Mouse (Mus musculus) c-Kit-positive CD71-negative TER-119-negative erythroid progenitor cells, embryonic 14.5 days (primary cell): ENCODE data around the gene Psg25.
"Not testable (repeated sequence)": the region's sequence is repeated elsewhere in the genome, so short reads cannot be mapped to it uniquely, and the experiment has no call there.

Source experiments
- DNase-seq: peaks from one replicate; pipeline ENCODE4 v3.0.0-alpha.2; 2013; ENCODE audit warnings: low read depth

Gene Psg25

GRCm38 (mm10) chr7:18532169-18532568, at the start of gene Psg25:
Gene Psg25, minus strand, starts transcription at chr7:18532269.
- DNase-seq = no peak

- no peak for DNase-seq
These were observed 35.1 kb upstream of the Psg25 start, which contains the start of gene Psg27 for GRCm38 (mm10) chr7:18567205-18567604. Gene Psg27, minus strand, starts transcription at chr7:18567305.

- no peak for DNase-seq
These were observed 27.8 kb upstream of the Psg25 start for GRCm38 (mm10) chr7:18559850-18560249.

- not testable (repeated sequence) for DNase-seq
These were observed 23.7 kb upstream of the Psg25 start for GRCm38 (mm10) chr7:18555751-18556150.

- no peak for DNase-seq
These were observed 1.4 kb upstream of the Psg25 start for GRCm38 (mm10) chr7:18533420-18533819.

DNA sequence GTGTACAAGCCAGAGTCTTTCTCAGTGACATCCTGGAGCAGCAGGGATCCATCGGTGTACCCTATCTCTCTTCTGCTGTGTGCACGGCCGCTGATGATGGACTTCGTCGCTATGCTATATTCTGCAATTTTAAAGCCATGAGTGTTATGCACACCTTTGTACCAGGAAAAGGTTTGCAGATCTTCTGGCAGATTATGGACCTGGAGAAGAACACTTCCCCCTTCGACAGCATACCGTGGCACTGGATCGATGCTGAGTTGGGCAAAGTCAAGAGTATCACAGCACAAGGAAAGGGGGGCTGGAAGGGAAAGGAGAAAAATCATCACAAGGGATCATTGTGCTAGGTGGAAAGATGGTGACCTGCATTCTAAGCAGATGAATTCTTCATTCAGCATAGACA, 7.4 kb downstream of the Psg25 start:
- no peak for DNase-seq

DNA sequence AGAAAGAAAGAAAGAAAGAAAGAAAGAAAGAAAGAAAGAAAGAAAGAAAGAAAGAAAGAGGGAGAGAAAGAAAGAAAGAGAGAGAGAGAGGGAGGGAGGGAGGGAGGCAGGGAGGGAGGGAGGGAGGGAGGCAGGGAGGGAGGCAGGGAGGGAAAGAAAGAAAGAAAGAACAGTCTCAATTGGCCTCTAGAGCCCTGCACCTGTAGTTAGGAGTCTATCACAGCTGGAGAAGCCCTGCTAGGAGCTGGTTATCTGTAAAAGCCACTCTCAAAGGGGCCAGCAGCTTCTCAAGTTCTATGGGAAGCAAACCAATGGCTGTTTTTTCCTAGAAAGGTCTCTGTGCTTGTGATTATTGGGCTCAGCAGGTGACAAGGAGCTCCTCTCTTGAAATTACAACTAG, 19.2 kb downstream of the Psg25 start:
- not testable (repeated sequence) for DNase-seq

DNA sequence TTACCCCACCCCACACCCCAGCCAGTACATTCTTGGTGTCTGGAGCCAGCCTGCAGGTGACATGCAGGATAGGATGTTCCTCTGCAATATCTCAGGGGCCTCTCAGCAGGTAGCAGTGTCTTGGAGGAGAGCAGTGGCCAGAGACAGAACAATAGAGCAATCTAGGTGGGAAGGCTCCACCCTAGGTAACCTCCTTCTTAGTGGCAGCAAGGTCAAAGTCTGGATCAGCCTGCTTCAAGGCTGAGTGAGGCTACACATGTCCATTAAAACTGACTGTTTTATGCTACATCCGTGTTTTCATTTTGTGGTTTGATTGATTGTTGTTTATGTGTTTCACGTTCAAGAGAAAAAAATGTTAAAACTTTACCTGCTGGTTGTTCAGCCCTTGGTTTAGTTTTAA, 19.7 kb downstream of the Psg25 start:
- not testable (repeated sequence) for DNase-seq

DNA sequence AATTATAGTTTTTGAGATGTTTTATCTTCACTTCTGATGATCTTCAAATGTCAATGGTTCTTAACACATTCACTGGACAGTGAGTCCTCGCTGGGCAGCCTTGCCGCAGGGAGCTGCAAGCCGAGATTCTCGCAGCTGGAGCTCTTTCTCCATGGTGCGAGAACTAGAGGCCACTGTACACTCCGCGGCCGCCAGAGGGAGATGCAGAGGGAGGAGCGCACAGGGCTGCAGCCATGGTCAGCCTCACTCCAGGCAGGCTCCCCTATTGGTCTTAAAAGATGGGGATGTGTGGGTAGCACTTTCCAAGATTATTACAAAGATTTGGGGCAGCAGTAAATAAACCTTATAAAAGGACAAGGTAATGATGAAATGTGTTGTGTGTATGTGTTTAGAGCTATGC, 20.6 kb downstream of the Psg25 start:
- DNase-seq = no peak

GRCm38 (mm10) chr7:18484077-18484476, 48.0 kb downstream of the Psg25 start, which contains the start of gene Psg26:
Gene Psg26, minus strand, starts transcription at chr7:18484177.
- no peak for DNase-seq
